Mouse (Mus musculus): Measurements from ENCODE around the gene Prtg. TPM values are rescaled to one million over a fixed set of nuclear protein-coding genes. Genes with fewer than 3 reads are reported as not detected.

Gene Prtg
- polyA plus RNA-seq (2012; ENCODE audit: low replicate concordance), result not detected in 2 replicates

GRCm38 (mm10) chr9:72806731-72807419 is at the start of gene Prtg:
Gene Prtg, plus strand, starts transcription at chr9:72806874.

DNA sequence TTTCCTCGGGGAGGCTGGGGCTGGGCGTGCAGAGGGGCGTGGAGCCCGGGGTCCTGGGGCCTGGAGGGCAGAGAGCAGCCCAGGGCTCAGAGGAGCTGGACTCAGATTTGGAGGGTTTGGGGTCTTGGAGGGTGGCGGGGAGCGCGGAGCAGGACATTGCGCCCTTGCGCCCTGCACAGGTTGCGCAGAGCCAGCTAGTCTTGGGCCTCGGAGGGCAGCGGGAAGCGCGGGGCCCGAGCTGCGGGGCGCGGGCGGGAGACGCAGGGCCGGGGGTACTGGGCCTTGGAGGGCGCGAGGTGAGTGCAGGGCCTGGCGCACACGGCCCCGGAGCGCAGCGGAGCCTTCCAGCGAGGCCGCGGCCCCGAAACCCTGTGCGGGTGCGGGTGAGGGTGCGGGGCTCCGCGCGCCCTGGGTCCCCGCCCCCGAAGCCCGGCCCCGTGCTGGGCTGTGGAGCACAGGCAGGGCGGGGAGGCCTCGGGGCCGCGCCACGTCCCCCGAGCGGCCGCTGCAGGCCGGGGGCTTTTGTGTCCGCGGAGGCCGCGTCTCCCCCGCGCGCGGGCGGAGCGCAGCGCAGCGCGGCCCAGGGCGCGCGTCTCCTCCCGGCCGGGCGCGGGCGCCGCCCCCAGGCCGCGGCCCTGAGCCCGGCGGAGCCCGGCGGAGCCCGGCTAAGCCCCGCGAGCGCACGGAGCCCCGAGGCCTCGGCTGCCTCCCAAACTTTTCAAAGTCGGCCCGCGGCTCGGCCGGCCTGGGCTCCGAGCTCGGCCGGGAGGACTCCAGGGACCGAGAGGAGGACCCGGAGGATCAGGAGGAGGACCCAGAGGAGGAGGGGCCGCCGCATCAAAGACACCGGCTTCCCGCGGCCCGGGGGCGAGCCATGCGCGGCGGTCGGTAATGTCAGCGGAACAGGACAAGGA is 118.6 kb downstream of the Prtg start, which contains the start of gene Pygo1:
Gene Pygo1 (plus strand): TSS at position 625 of the 914 bp plus-strand sequence.

DNA sequence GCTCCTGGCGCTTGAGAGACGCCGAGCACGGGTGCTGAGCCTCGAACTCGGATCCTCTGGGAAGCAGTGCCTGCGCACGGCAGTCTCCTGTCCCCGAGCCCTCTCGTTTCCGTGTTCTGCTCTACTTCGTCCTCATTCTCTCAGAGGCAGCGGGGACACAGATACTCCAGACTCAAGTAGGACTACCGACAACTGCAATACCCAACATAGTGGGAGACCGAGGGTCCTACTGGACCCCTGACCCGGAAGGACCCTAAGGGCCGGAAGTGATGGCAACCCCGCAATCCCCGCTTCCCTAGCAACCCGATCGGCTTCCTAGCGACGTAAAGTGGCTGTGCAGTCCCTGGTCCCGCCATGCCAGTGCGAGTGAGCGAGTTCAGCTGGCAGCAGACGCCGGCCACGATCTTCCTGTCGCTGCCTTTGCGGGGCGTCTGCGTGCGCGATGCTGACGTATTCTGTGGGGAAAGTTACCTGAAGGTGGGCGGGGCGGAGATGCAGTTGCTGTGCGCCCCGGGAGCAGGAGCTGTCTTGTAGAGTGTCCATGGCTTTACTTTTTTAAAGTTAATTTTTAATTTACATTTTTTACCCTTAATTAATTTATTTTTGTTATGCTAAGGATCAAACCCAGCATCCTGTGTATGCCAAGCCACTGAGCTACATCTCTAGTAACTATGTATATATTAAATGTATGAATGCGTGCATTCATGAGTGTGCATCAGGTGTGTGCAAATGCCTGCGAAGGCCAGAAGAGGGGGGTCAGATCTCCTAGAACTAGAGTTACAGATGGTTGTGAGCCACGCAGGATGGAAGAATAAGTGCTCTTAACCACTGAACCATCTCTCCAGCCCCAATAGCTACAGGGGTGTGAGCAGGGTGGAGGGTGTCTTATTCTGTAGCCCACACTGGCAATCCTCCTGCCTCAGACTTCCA is 152.1 kb downstream of the Prtg start, which contains the start of the genes Dyx1c1 and Gm44503:
Gene Dyx1c1 (plus strand): TSS at position 265 of the 930 bp plus-strand sequence.
Gene Gm44503 (plus strand): TSS at position 332 of the 930 bp plus-strand sequence.

Other genes starting within 250 kb of the Prtg start
- gene Nedd4, start 144.5 kb upstream of the Prtg start, polyA plus RNA-seq (2012; ENCODE audit: low replicate concordance), result 3.0 and 33.2 TPM in 2 replicates
- gene Pygo1, start 118.8 kb downstream of the Prtg start, polyA plus RNA-seq (2012; ENCODE audit: low replicate concordance), result not detected in 2 replicates
- not detected in 2 replicates for gene Dyx1c1, start 151.9 kb downstream of the Prtg start, polyA plus RNA-seq (2012; ENCODE audit: low replicate concordance)
- gene Gm44503, start 152.0 kb downstream of the Prtg start, polyA plus RNA-seq (2012; ENCODE audit: low replicate concordance), result not detected in 2 replicates
- gene Ccpg1os, start 178.5 kb downstream of the Prtg start, polyA plus RNA-seq (2012; ENCODE audit: low replicate concordance), result not detected in 2 replicates
- gene Ccpg1, start 178.6 kb downstream of the Prtg start, polyA plus RNA-seq (2012; ENCODE audit: low replicate concordance), result 1.1 and 3.2 TPM in 2 replicates
- 1.2 and 3.7 TPM in 2 replicates for gene Pigb, start 233.5 kb downstream of the Prtg start, polyA plus RNA-seq (2012; ENCODE audit: low replicate concordance)
- 0.99 and 1.3 TPM in 2 replicates for gene Rab27a, start 238.0 kb downstream of the Prtg start, polyA plus RNA-seq (2012; ENCODE audit: low replicate concordance)

All from leukemia stem cell, adult 10-12 weeks (primary cell).